Mouse (Mus musculus): Measurements from ENCODE around the gene Pla2g6. TPM values are rescaled to one million over a fixed set of nuclear protein-coding genes. Genes with fewer than 3 reads are reported as not detected.

Gene Pla2g6
- polyA plus RNA-seq, 1 experiment from 2014 or later: 18.8 TPM

- Histone ChIP-seq H3K4me2 (ENCODE audit: low read depth, low read length) (peak overlapping the region; percentile 73), H3K9ac (replicated peaks) (no peak overlapping the region; the same call in 1 of the 2 replicates), H3K4me3 (ENCODE audit: low read depth, low read length) (peak overlapping the region; percentile 33), H3K9me3 (ENCODE audit: low read length) (no peaks in the 10 kb centered on the region), H3K27ac (ENCODE audit: low read depth) (no peak overlapping the region), H3K36me3 (replicated peaks; ENCODE audit: insufficient read depth, low read length) (no peaks in the 10 kb centered on the region), H3K27me3 (ENCODE audit: insufficient read depth, low read length) (no peaks in the 10 kb centered on the region), H3K4me1 (ENCODE audit: insufficient read depth) (peaks cover 10% of the 10 kb centered on the region)
- no peak for TF ChIP-seq EP300 (IDR thresholded peaks at IDR 0.05; ENCODE audit: low read depth)
- TF ChIP-seq CTCF (IDR thresholded peaks at IDR 0.05; ENCODE audit: low read depth): no peak
- 8% methylated on average over 33 of the region's 33 CpGs for WGBS (ENCODE audit: insufficient replicate concordance)
- ATAC-seq: 0 out of 2 replicates have a peak, but pooled peaks have one; percentile 29
- peak; percentile 75 for DNase-seq
Measured at GRCm38 (mm10) chr15:79270317-79271123, 57.7 kb downstream of the Pla2g6 start.

- Histone ChIP-seq H3K27ac (ENCODE audit: low read depth) (no peak overlapping the region), H3K4me1 (ENCODE audit: insufficient read depth) (peaks cover 10% of the 10 kb centered on the region), H3K36me3 (replicated peaks; ENCODE audit: insufficient read depth, low read length) (no peaks in the 10 kb centered on the region), H3K4me3 (ENCODE audit: low read depth, low read length) (no peak overlapping the region), H3K9ac (replicated peaks) (no peak overlapping the region), H3K4me2 (ENCODE audit: low read depth, low read length) (no peak overlapping the region), H3K27me3 (ENCODE audit: insufficient read depth, low read length) (0 out of 2 replicates have a peak, but pooled peaks cover under 1% of the 10 kb centered on the region), H3K9me3 (ENCODE audit: low read length) (no peaks in the 10 kb centered on the region)
- ATAC-seq: no peak
- 17% methylated on average over 1 of the region's 1 CpGs for WGBS (ENCODE audit: insufficient replicate concordance)
- TF ChIP-seq EP300 (IDR thresholded peaks at IDR 0.05; ENCODE audit: low read depth): no peak
- TF ChIP-seq CTCF (IDR thresholded peaks at IDR 0.05; ENCODE audit: low read depth): no peak
- DNase-seq: no peak
Measured at GRCm38 (mm10) chr15:79268521-79268920, 59.7 kb downstream of the Pla2g6 start.

GRCm38 (mm10) chr15:79265384-79265783 is 62.8 kb downstream of the Pla2g6 start:
- Histone ChIP-seq H3K9me3 (ENCODE audit: low read length) (no peaks in the 10 kb centered on the region), H3K4me3 (ENCODE audit: low read depth, low read length) (no peak overlapping the region), H3K27me3 (ENCODE audit: insufficient read depth, low read length) (peaks cover 31% of the 10 kb centered on the region), H3K4me2 (ENCODE audit: low read depth, low read length) (no peak overlapping the region), H3K36me3 (replicated peaks; ENCODE audit: insufficient read depth, low read length) (no peaks in the 10 kb centered on the region), H3K4me1 (ENCODE audit: insufficient read depth) (peaks cover 7% of the 10 kb centered on the region), H3K27ac (ENCODE audit: low read depth) (no peak overlapping the region), H3K9ac (replicated peaks) (no peak overlapping the region)
- TF ChIP-seq CTCF (IDR thresholded peaks at IDR 0.05; ENCODE audit: low read depth) (no peak), EP300 (IDR thresholded peaks at IDR 0.05; ENCODE audit: low read depth) (no peak)
- 62% methylated on average over 4 of the region's 4 CpGs for WGBS (ENCODE audit: insufficient replicate concordance)
- ATAC-seq (no peak), DNase-seq (no peak)

GRCm38 (mm10) chr15:79263726-79264125 is 64.5 kb downstream of the Pla2g6 start:
- no peak for ATAC-seq
- peaks cover 5% of the 10 kb centered on the region; the same call in 1 of the 2 replicates for H3K4me1 ChIP-seq (ENCODE audit: insufficient read depth)
- H3K9ac ChIP-seq (replicated peaks): no peak overlapping the region
- no peak overlapping the region for H3K4me2 ChIP-seq (ENCODE audit: low read depth, low read length)
- WGBS (ENCODE audit: insufficient replicate concordance): 86% methylated on average over 6 of the region's 6 CpGs
- TF ChIP-seq CTCF (IDR thresholded peaks at IDR 0.05; ENCODE audit: low read depth) (no peak), EP300 (IDR thresholded peaks at IDR 0.05; ENCODE audit: low read depth) (no peak)
- peaks cover 35% of the 10 kb centered on the region for H3K27me3 ChIP-seq (ENCODE audit: insufficient read depth, low read length)
- no peaks in the 10 kb centered on the region for H3K36me3 ChIP-seq (replicated peaks; ENCODE audit: insufficient read depth, low read length)
- no peak for DNase-seq
- H3K27ac ChIP-seq (ENCODE audit: low read depth): no peak overlapping the region
- H3K9me3 ChIP-seq (ENCODE audit: low read length): no peaks in the 10 kb centered on the region
- no peak overlapping the region for H3K4me3 ChIP-seq (ENCODE audit: low read depth, low read length)

- Histone ChIP-seq H3K36me3 (replicated peaks; ENCODE audit: insufficient read depth, low read length) (no peaks in the 10 kb centered on the region), H3K4me3 (ENCODE audit: low read depth, low read length) (no peak overlapping the region), H3K9ac (replicated peaks) (no peak overlapping the region), H3K27me3 (ENCODE audit: insufficient read depth, low read length) (peaks cover 35% of the 10 kb centered on the region), H3K4me2 (ENCODE audit: low read depth, low read length) (no peak overlapping the region), H3K9me3 (ENCODE audit: low read length) (no peaks in the 10 kb centered on the region), H3K27ac (ENCODE audit: low read depth) (no peak overlapping the region), H3K4me1 (ENCODE audit: insufficient read depth) (peaks cover 5% of the 10 kb centered on the region; the same call in 1 of the 2 replicates)
- TF ChIP-seq CTCF (IDR thresholded peaks at IDR 0.05; ENCODE audit: low read depth): no peak
- no peak for TF ChIP-seq EP300 (IDR thresholded peaks at IDR 0.05; ENCODE audit: low read depth)
- ATAC-seq (no peak), DNase-seq (no peak)
- WGBS (ENCODE audit: insufficient replicate concordance): 80% methylated on average over 3 of the region's 3 CpGs
Measured at GRCm38 (mm10) chr15:79262786-79263309, 65.3 kb downstream of the Pla2g6 start.

GRCm38 (mm10) chr15:79262375-79262774 is 65.8 kb downstream of the Pla2g6 start:
- H3K4me3 ChIP-seq (ENCODE audit: low read depth, low read length): no peak overlapping the region
- whole genome bisulfite sequencing (ENCODE audit: insufficient replicate concordance): 33% methylated on average over 13 of the region's 13 CpGs

More at GRCm38 (mm10) chr15:79262375-79262774, 65.8 kb downstream of the Pla2g6 start:
- Histone ChIP-seq H3K9me3 (ENCODE audit: low read length) (no peaks in the 10 kb centered on the region), H3K27ac (ENCODE audit: low read depth) (no peak overlapping the region), H3K27me3 (ENCODE audit: insufficient read depth, low read length) (peaks cover 35% of the 10 kb centered on the region), H3K4me1 (ENCODE audit: insufficient read depth) (peaks cover 5% of the 10 kb centered on the region; the same call in 1 of the 2 replicates), H3K9ac (replicated peaks) (no peak overlapping the region), H3K4me2 (ENCODE audit: low read depth, low read length) (no peak overlapping the region), H3K36me3 (replicated peaks; ENCODE audit: insufficient read depth, low read length) (no peaks in the 10 kb centered on the region)
- ATAC-seq (no peak), DNase-seq (no peak)
- TF ChIP-seq CTCF (IDR thresholded peaks at IDR 0.05; ENCODE audit: low read depth) (peak; percentile 36; the same call in 1 of the 2 replicates), EP300 (IDR thresholded peaks at IDR 0.05; ENCODE audit: low read depth) (no peak)
